Mouse (Mus musculus): ENCODE data around the gene Vstm5. TPM values are rescaled to one million over a fixed set of nuclear protein-coding genes. Genes with fewer than 3 reads are reported as not detected.
"Not testable (repeated sequence)": the region's sequence is repeated elsewhere in the genome, so short reads cannot be mapped to it uniquely, and the experiment has no call there.

Gene Vstm5
- polyA plus RNA-seq, 1 experiment from 2014 or later: 4.4 TPM

- Histone ChIP-seq H3K9me3 (ENCODE audit: control insufficient read depth) (no peaks in the 10 kb centered on the region), H3K4me3 (ENCODE audit: low read depth, low read length) (no peak overlapping the region), H3K4me2 (replicated peaks; ENCODE audit: low read depth) (no peak overlapping the region), H3K4me1 (replicated peaks; ENCODE audit: control insufficient read depth, insufficient read depth, low read length) (no peaks in the 10 kb centered on the region), H3K27ac (ENCODE audit: low read depth, low read length) (no peak overlapping the region), H3K27me3 (replicated peaks; ENCODE audit: control insufficient read depth, insufficient read depth, low read length) (no peaks in the 10 kb centered on the region), H3K36me3 (ENCODE audit: control insufficient read depth, insufficient read depth) (peaks cover 16% of the 10 kb centered on the region), H3K9ac (ENCODE audit: low read depth, low read length) (no peak overlapping the region)
- no peak for ATAC-seq
- no peak for TF ChIP-seq CTCF (IDR thresholded peaks at IDR 0.05; ENCODE audit: low read depth)
- WGBS: 94% methylated on average over 3 of the region's 3 CpGs
These were observed 49.6 kb downstream of the Vstm5 start for GRCm38 (mm10) chr9:15288402-15288801.

- Histone ChIP-seq H3K27ac (ENCODE audit: low read depth, low read length) (no peak overlapping the region), H3K9ac (ENCODE audit: low read depth, low read length) (no peak overlapping the region), H3K4me3 (ENCODE audit: low read depth, low read length) (no peak overlapping the region), H3K36me3 (ENCODE audit: control insufficient read depth, insufficient read depth) (peaks cover 22% of the 10 kb centered on the region), H3K4me1 (replicated peaks; ENCODE audit: control insufficient read depth, insufficient read depth, low read length) (no peaks in the 10 kb centered on the region), H3K4me2 (replicated peaks; ENCODE audit: low read depth) (no peak overlapping the region), H3K9me3 (ENCODE audit: control insufficient read depth) (no peaks in the 10 kb centered on the region), H3K27me3 (replicated peaks; ENCODE audit: control insufficient read depth, insufficient read depth, low read length) (no peaks in the 10 kb centered on the region)
- no peak for ATAC-seq
- TF ChIP-seq CTCF (IDR thresholded peaks at IDR 0.05; ENCODE audit: low read depth): no peak
- WGBS: 80% methylated on average over 6 of the region's 6 CpGs
These were observed 50.4 kb downstream of the Vstm5 start for GRCm38 (mm10) chr9:15289251-15289650.

- 82% methylated on average over 7 of the region's 7 CpGs for WGBS
- TF ChIP-seq CTCF (IDR thresholded peaks at IDR 0.05; ENCODE audit: low read depth): no peak
- no peak for ATAC-seq
- Histone ChIP-seq H3K9me3 (ENCODE audit: control insufficient read depth) (no peaks in the 10 kb centered on the region), H3K4me2 (replicated peaks; ENCODE audit: low read depth) (no peak overlapping the region), H3K4me1 (replicated peaks; ENCODE audit: control insufficient read depth, insufficient read depth, low read length) (no peaks in the 10 kb centered on the region), H3K36me3 (ENCODE audit: control insufficient read depth, insufficient read depth) (peaks cover 14% of the 10 kb centered on the region; the same call in 1 of the 2 replicates), H3K9ac (ENCODE audit: low read depth, low read length) (no peak overlapping the region), H3K27ac (ENCODE audit: low read depth, low read length) (no peak overlapping the region), H3K4me3 (ENCODE audit: low read depth, low read length) (no peak overlapping the region), H3K27me3 (replicated peaks; ENCODE audit: control insufficient read depth, insufficient read depth, low read length) (no peaks in the 10 kb centered on the region)
These were observed 58.3 kb downstream of the Vstm5 start for GRCm38 (mm10) chr9:15297112-15297511.

- Histone ChIP-seq H3K4me2 (replicated peaks; ENCODE audit: low read depth) (no peak overlapping the region), H3K9me3 (ENCODE audit: control insufficient read depth) (no peaks in the 10 kb centered on the region), H3K27ac (ENCODE audit: low read depth, low read length) (no peak overlapping the region), H3K27me3 (replicated peaks; ENCODE audit: control insufficient read depth, insufficient read depth, low read length) (no peaks in the 10 kb centered on the region), H3K36me3 (ENCODE audit: control insufficient read depth, insufficient read depth) (peaks cover 14% of the 10 kb centered on the region; the same call in 1 of the 2 replicates), H3K4me3 (ENCODE audit: low read depth, low read length) (no peak overlapping the region), H3K4me1 (replicated peaks; ENCODE audit: control insufficient read depth, insufficient read depth, low read length) (no peaks in the 10 kb centered on the region), H3K9ac (ENCODE audit: low read depth, low read length) (no peak overlapping the region)
- ATAC-seq: no peak
- WGBS: 31% methylated on average over 2 of the region's 2 CpGs
- no peak for TF ChIP-seq CTCF (IDR thresholded peaks at IDR 0.05; ENCODE audit: low read depth)
These were observed 59.6 kb downstream of the Vstm5 start for GRCm38 (mm10) chr9:15298451-15298850.

- 70% methylated on average over 5 of the region's 5 CpGs for WGBS
- Histone ChIP-seq H3K9me3 (ENCODE audit: control insufficient read depth) (no peaks in the 10 kb centered on the region), H3K27me3 (replicated peaks; ENCODE audit: control insufficient read depth, insufficient read depth, low read length) (no peaks in the 10 kb centered on the region), H3K4me3 (ENCODE audit: low read depth, low read length) (no peak overlapping the region), H3K27ac (ENCODE audit: low read depth, low read length) (no peak overlapping the region), H3K9ac (ENCODE audit: low read depth, low read length) (no peak overlapping the region), H3K4me1 (replicated peaks; ENCODE audit: control insufficient read depth, insufficient read depth, low read length) (no peaks in the 10 kb centered on the region), H3K36me3 (ENCODE audit: control insufficient read depth, insufficient read depth) (0 out of 2 replicates have a peak, but pooled peaks cover 9% of the 10 kb centered on the region), H3K4me2 (replicated peaks; ENCODE audit: low read depth) (no peak overlapping the region)
- no peak for TF ChIP-seq CTCF (IDR thresholded peaks at IDR 0.05; ENCODE audit: low read depth)
- ATAC-seq: no peak
These were observed 61.2 kb downstream of the Vstm5 start for GRCm38 (mm10) chr9:15300056-15300455.

GRCm38 (mm10) chr9:15301399-15301798 is 62.6 kb downstream of the Vstm5 start:
- peak; percentile 85 for ATAC-seq
- no peak overlapping the region for H3K9ac ChIP-seq (ENCODE audit: low read depth, low read length)
- H3K27ac ChIP-seq (ENCODE audit: low read depth, low read length): peak overlapping the region; percentile 77
- TF ChIP-seq CTCF (IDR thresholded peaks at IDR 0.05; ENCODE audit: low read depth): no peak
- H3K9me3 ChIP-seq (ENCODE audit: control insufficient read depth): no peaks in the 10 kb centered on the region
- 7% methylated on average over 6 of the region's 6 CpGs for WGBS
- H3K4me3 ChIP-seq (ENCODE audit: low read depth, low read length): 0 out of 2 replicates have a peak overlapping the region, but pooled peaks have one; percentile 6
- H3K4me2 ChIP-seq (replicated peaks; ENCODE audit: low read depth): peak overlapping the region; percentile 50
- no peaks in the 10 kb centered on the region for H3K4me1 ChIP-seq (replicated peaks; ENCODE audit: control insufficient read depth, insufficient read depth, low read length)
- no peaks in the 10 kb centered on the region for H3K27me3 ChIP-seq (replicated peaks; ENCODE audit: control insufficient read depth, insufficient read depth, low read length)
- H3K36me3 ChIP-seq (ENCODE audit: control insufficient read depth, insufficient read depth): 0 out of 2 replicates have a peak, but pooled peaks cover 5% of the 10 kb centered on the region

GRCm38 (mm10) chr9:15302006-15302405 is 63.2 kb downstream of the Vstm5 start:
- not testable (repeated sequence) for H3K9ac ChIP-seq (ENCODE audit: low read depth, low read length); H3K27me3 ChIP-seq (replicated peaks; ENCODE audit: control insufficient read depth, insufficient read depth, low read length); H3K36me3 ChIP-seq (ENCODE audit: control insufficient read depth, insufficient read depth); ATAC-seq; H3K9me3 ChIP-seq (ENCODE audit: control insufficient read depth); H3K4me1 ChIP-seq (replicated peaks; ENCODE audit: control insufficient read depth, insufficient read depth, low read length); H3K4me3 ChIP-seq (ENCODE audit: low read depth, low read length)
- 71% methylated on average over 6 of the region's 6 CpGs for WGBS
- peak overlapping the region; percentile 50 for H3K4me2 ChIP-seq (replicated peaks; ENCODE audit: low read depth)
- TF ChIP-seq CTCF (IDR thresholded peaks at IDR 0.05; ENCODE audit: low read depth): peak; percentile 47
- H3K27ac ChIP-seq (ENCODE audit: low read depth, low read length): peak overlapping the region; percentile 77; the same call in 1 of the 2 replicates
